Mouse (Mus musculus) CH12.LX (cell line): ENCODE measurements around the gene 1700028J19Rik. TPM values are rescaled to one million over a fixed set of nuclear protein-coding genes. Genes with fewer than 3 reads are reported as not detected.

Experiments used
- DNase-seq: peaks from one replicate; pipeline ENCODE4 v3.0.0-alpha.2; 2013; ENCODE audit errors: extremely low read depth
- H3K27ac ChIP-seq: 2 replicates; pipeline ENCODE4 v1.5.1; 2012; ENCODE audit warnings: low read depth, mild to moderate bottlenecking, control low read depth, moderate library complexity; ENCODE audit not compliant: insufficient read depth
- H3K27me3 ChIP-seq: replicated peaks from 2 replicates; pipeline ENCODE3; 2012; ENCODE audit warnings: inconsistent platforms
- H3K36me3 ChIP-seq, 2 experiments: replicated peaks in 1 of 2; 2 replicates each; pipeline versions ENCODE3 to v1.6.1; 2012; ENCODE audit warnings: inconsistent platforms in 1 of 2, low read length in 1 of 2, mild to moderate bottlenecking in 1 of 2, mixed read lengths in 1 of 2, moderate library complexity in 1 of 2; ENCODE audit not compliant: control insufficient read depth in 1 of 2, insufficient read depth in 1 of 2
- H3K4me1 ChIP-seq, 2 experiments: 2 replicates each; pipeline ENCODE4 v1.6.1; 2012; ENCODE audit warnings: inconsistent platforms in 1 of 2, moderate library complexity in 1 of 2; ENCODE audit not compliant: insufficient read depth in 2 of 2, control insufficient read depth in 1 of 2
- H3K4me2 ChIP-seq: 2 replicates; pipeline ENCODE4 v1.6.1; 2012; ENCODE audit warnings: low read depth, mild to moderate bottlenecking, control low read depth; ENCODE audit not compliant: poor library complexity, insufficient read depth, severe bottlenecking
- H3K4me3 ChIP-seq, 3 experiments: fragments of 150-350 bp in 1 of 3; sonication (generic) in 1 of 3; replicated peaks in 1 of 3; 2 replicates each; pipeline versions ENCODE3 to v1.5.1; 2011 to 2012; ENCODE audit warnings: low read depth in 2 of 3, low read length in 2 of 3, mild to moderate bottlenecking in 2 of 3, moderate library complexity in 2 of 3, control low read depth in 1 of 3, improper control_type of control experiment in 1 of 3, inconsistent platforms in 1 of 3, mixed read lengths in 1 of 3; ENCODE audit not compliant: poor library complexity in 1 of 3
- H3K79me2 ChIP-seq: replicated peaks from 2 replicates; pipeline ENCODE4 v1.6.1; 2012; ENCODE audit warnings: mild to moderate bottlenecking, moderate library complexity; ENCODE audit not compliant: control insufficient read depth, poor library complexity, insufficient read depth, severe bottlenecking; ENCODE audit errors: extremely low read depth
- H3K9ac ChIP-seq: 2 replicates; pipeline ENCODE4 v1.6.1; 2012; ENCODE audit warnings: low read depth, mild to moderate bottlenecking, control low read depth, moderate library complexity; ENCODE audit not compliant: insufficient read depth
- H3K9me3 ChIP-seq: replicated peaks from 2 replicates; pipeline ENCODE3; 2012; ENCODE audit warnings: low read length, inconsistent platforms, mixed read lengths
- CHD1 ChIP-seq: IDR thresholded peaks from 2 replicates; pipeline ENCODE4 v1.6.1; 2012; ENCODE audit warnings: low read depth, low read length, improper control_type of control experiment, inconsistent platforms
- CHD2 ChIP-seq: IDR thresholded peaks from 2 replicates; pipeline ENCODE4 v1.6.1; 2011; ENCODE audit warnings: low read length, improper control_type of control experiment
- E2F4 ChIP-seq: IDR thresholded peaks from 2 replicates; pipeline ENCODE4 v1.6.1; 2011; ENCODE audit warnings: low read depth, low read length, improper control_type of control experiment; ENCODE audit not compliant: insufficient replicate concordance
- ELF1 ChIP-seq: IDR thresholded peaks from 2 replicates; pipeline ENCODE4 v1.6.1; 2014; ENCODE audit warnings: low read depth, mild to moderate bottlenecking, inconsistent platforms, low read length, improper control_type of control experiment
- EP300 ChIP-seq: IDR thresholded peaks from 2 replicates; pipeline ENCODE4 v1.6.1; 2011; ENCODE audit warnings: low read length, improper control_type of control experiment
- ETS1 ChIP-seq: conservative IDR thresholded peaks from 2 replicates; pipeline ENCODE4 v1.6.1; 2012; ENCODE audit warnings: low read depth, mild to moderate bottlenecking, inconsistent platforms, low read length, improper control_type of control experiment, moderate library complexity
- GABPA ChIP-seq: IDR thresholded peaks from 2 replicates; pipeline ENCODE4 v1.6.1; 2012; ENCODE audit warnings: low read depth, low read length, improper control_type of control experiment, inconsistent platforms; ENCODE audit not compliant: insufficient replicate concordance
- HCFC1 ChIP-seq: IDR thresholded peaks from 2 replicates; pipeline ENCODE4 v1.6.1; 2012; ENCODE audit warnings: low read depth, mild to moderate bottlenecking, inconsistent platforms, low read length, improper control_type of control experiment
- IRF4 ChIP-seq: IDR thresholded peaks from 2 replicates; pipeline ENCODE4 v1.6.1; 2014; ENCODE audit warnings: low read depth, mild to moderate bottlenecking, inconsistent platforms, low read length, improper control_type of control experiment
- JUN ChIP-seq: IDR thresholded peaks from 2 replicates; pipeline ENCODE4 v1.6.1; 2011; ENCODE audit warnings: low read depth, mild to moderate bottlenecking, low read length, improper control_type of control experiment, moderate library complexity; ENCODE audit not compliant: insufficient read depth
- JUND ChIP-seq: conservative IDR thresholded peaks from 2 replicates; pipeline ENCODE4 v1.6.1; 2011; ENCODE audit warnings: low read depth, low read length, improper control_type of control experiment
- KAT2A ChIP-seq: IDR thresholded peaks from 2 replicates; pipeline ENCODE4 v1.6.1; 2012; ENCODE audit warnings: low read length, improper control_type of control experiment, inconsistent platforms; ENCODE audit not compliant: insufficient replicate concordance
- MAFK ChIP-seq: IDR thresholded peaks from 2 replicates; pipeline ENCODE4 v1.6.1; 2011; ENCODE audit warnings: low read length, improper control_type of control experiment; ENCODE audit not compliant: insufficient replicate concordance
- MAX ChIP-seq: IDR thresholded peaks from 2 replicates; pipeline ENCODE4 v1.6.1; 2011; ENCODE audit warnings: low read length, improper control_type of control experiment
- MEF2A ChIP-seq: IDR thresholded peaks from 2 replicates; pipeline ENCODE4 v1.6.1; 2014; ENCODE audit warnings: low read depth, mild to moderate bottlenecking, inconsistent platforms, low read length, improper control_type of control experiment, borderline replicate concordance
- MXI1 ChIP-seq: IDR thresholded peaks from 2 replicates; pipeline ENCODE4 v1.6.1; 2011; ENCODE audit warnings: mild to moderate bottlenecking, low read depth, low read length, improper control_type of control experiment
- MYC ChIP-seq: IDR thresholded peaks from 2 replicates; pipeline ENCODE4 v1.6.1; 2011; ENCODE audit warnings: low read depth, mild to moderate bottlenecking, improper control_type of control experiment, low read length
- NELFE ChIP-seq: IDR thresholded peaks from 2 replicates; pipeline ENCODE4 v1.6.1; 2011; ENCODE audit warnings: low read depth, low read length, improper control_type of control experiment
- NRF1 ChIP-seq: IDR thresholded peaks from 2 replicates; pipeline ENCODE4 v1.6.1; 2014; ENCODE audit warnings: low read depth, mild to moderate bottlenecking, inconsistent platforms, low read length, improper control_type of control experiment, moderate library complexity
- PAX5 ChIP-seq: IDR thresholded peaks from 2 replicates; pipeline ENCODE4 v1.6.1; 2012; ENCODE audit warnings: low read length, inconsistent platforms, mixed read lengths
- POLR2A ChIP-seq: IDR thresholded peaks from 2 replicates; pipeline ENCODE4 v1.6.1; 2011; ENCODE audit warnings: low read depth, mild to moderate bottlenecking, improper control_type of control experiment, low read length
- RAD21 ChIP-seq: IDR thresholded peaks from 2 replicates; pipeline ENCODE4 v1.6.1; 2011; ENCODE audit warnings: low read depth, mild to moderate bottlenecking, low read length, improper control_type of control experiment, moderate library complexity
- RCOR1 ChIP-seq: conservative IDR thresholded peaks from 2 replicates; pipeline ENCODE4 v1.6.1; 2012; ENCODE audit warnings: low read depth, mild to moderate bottlenecking, inconsistent platforms, low read length, improper control_type of control experiment
- SIN3A ChIP-seq: IDR thresholded peaks from 2 replicates; pipeline ENCODE4 v1.6.1; 2012; ENCODE audit warnings: low read length, improper control_type of control experiment, inconsistent platforms
- SMC3 ChIP-seq: IDR thresholded peaks from 2 replicates; pipeline ENCODE4 v1.6.1; 2011; ENCODE audit warnings: low read depth, low read length, improper control_type of control experiment
- TCF12 ChIP-seq: IDR thresholded peaks from 2 replicates; pipeline ENCODE4 v1.6.1; 2014; ENCODE audit warnings: low read depth, mild to moderate bottlenecking, inconsistent platforms, low read length, improper control_type of control experiment
- UBTF ChIP-seq: IDR thresholded peaks from 2 replicates; pipeline ENCODE4 v1.6.1; 2012; ENCODE audit warnings: low read depth, mild to moderate bottlenecking, inconsistent platforms, low read length, improper control_type of control experiment, moderate library complexity
- USF1 ChIP-seq: IDR thresholded peaks from 2 replicates; pipeline ENCODE4 v1.6.1; 2014; ENCODE audit warnings: low read depth, mild to moderate bottlenecking, inconsistent platforms, low read length, improper control_type of control experiment
- USF2 ChIP-seq: conservative IDR thresholded peaks from 2 replicates; pipeline ENCODE4 v1.6.1; 2011; ENCODE audit warnings: low read depth, low read length, improper control_type of control experiment
- ZKSCAN1 ChIP-seq: IDR thresholded peaks from 2 replicates; pipeline ENCODE4 v1.6.1; 2012; ENCODE audit warnings: low read depth, inconsistent platforms, low read length, improper control_type of control experiment, borderline replicate concordance
- ZMIZ1 ChIP-seq: IDR thresholded peaks from 2 replicates; pipeline ENCODE4 v1.6.1; 2012; ENCODE audit warnings: low read depth, mild to moderate bottlenecking, inconsistent platforms, low read length, improper control_type of control experiment
- ZNF384 ChIP-seq: IDR thresholded peaks from 2 replicates; pipeline ENCODE4 v1.6.1; 2012; ENCODE audit warnings: low read depth, low read length, improper control_type of control experiment, inconsistent platforms
- dilution Hi-C: fragments of 300-500 bp; cut with MboI; formaldehyde crosslinking; loops from 2 replicates; pipeline ENCODE4 v1.14.3; 2020; ENCODE audit warnings: low sequenced_read_pairs; ENCODE audit not compliant: extremely low pct_unique_long_range_greater_than_20kb, extremely low pct_ligation_motif_present
- in situ Hi-C: fragments of 300-500 bp; cut with MboI; formaldehyde crosslinking; loops from 3 replicates; pipeline ENCODE4 v1.14.3; 2019; ENCODE audit warnings: low sequenced_read_pairs, low pct_ligation_motif_present, low pct_unique_long_range_greater_than_20kb, mixed read lengths
- polyA plus RNA-seq: library from polyadenylated mRNA; unstranded; fragments of >175 nt; gene quantifications from 2 replicates; pipeline ENCODE4 v1.2.1, GENCODE M21; 2012; ENCODE audit warnings: low read depth; ENCODE audit not compliant: insufficient read length
- total RNA-seq, 2 experiments: library from RNA; depleted of rRNA; stranded (reverse); fragments of 300-350 nt in 1 of 2; fragments of >200 nt in 1 of 2; gene quantifications; 2 replicates each; pipeline ENCODE4 v1.2.3; 2012 to 2014

Gene 1700028J19Rik
- total and polyA plus RNA-seq, 3 experiments: 0.25 to 0.86 (median 0.44) TPM

GRCm38 (mm10) chr7:44246984-44247470 lies 532 bp upstream of the 1700028J19Rik start:
- no peaks in the 10 kb centered on the region for H3K27me3 ChIP-seq
- in situ Hi-C loops (no loop called here), dilution Hi-C loops (no loop called here)
- peaks cover 18% of the 10 kb centered on the region for H3K79me2 ChIP-seq
- peak overlapping the region; percentile 66 to 99 (median 91) for H3K4me3 ChIP-seq
- peaks cover 8 to 46% of the 10 kb centered on the region in 2 experiments for H3K4me1 ChIP-seq
- H3K4me2 ChIP-seq: peak overlapping the region; percentile 79
- H3K27ac ChIP-seq: peak overlapping the region; percentile 43
- TF ChIP-seq UBTF (no peak), JUN (no peak), GABPA (no peak), SIN3A (peak; percentile 9; the same call in 1 of the 2 replicates), CHD1 (no peak), EP300 (no peak), CHD2 (no peak), PAX5 (no peak), MXI1 (peak; percentile 83; the same call in 1 of the 2 replicates), MEF2A (no peak), NRF1 (no peak), IRF4 (no peak), NELFE (no peak), TCF12 (no peak), RAD21 (no peak), ELF1 (peak; percentile 58; the same call in 1 of the 2 replicates), USF2 (no peak), KAT2A (no peak), JUND (no peak), USF1 (no peak), ZMIZ1 (no peak), MYC (peak; percentile 94), RCOR1 (no peak), POLR2A (no peak), MAX (peak; percentile 82), SMC3 (no peak), ETS1 (no peak), ZKSCAN1 (no peak), MAFK (no peak), HCFC1 (no peak), ZNF384 (peak; percentile 91), E2F4 (no peak)
- H3K9me3 ChIP-seq: no peaks in the 10 kb centered on the region
- DNase-seq: peak; percentile 60
- H3K9ac ChIP-seq: peak overlapping the region; percentile 79
- H3K36me3 ChIP-seq: peaks cover 26 to 34% of the 10 kb centered on the region in 2 experiments
